Mouse (Mus musculus): Measurements from ENCODE around the gene Foxa3. TPM values are rescaled to one million over a fixed set of nuclear protein-coding genes. Genes with fewer than 3 reads are reported as not detected.

The Foxa3 gene
- not detected in 2 replicates for total RNA-seq (2023)

GRCm38 (mm10) chr7:19023357-19023814, at the start of gene Foxa3:
Gene Foxa3, minus strand, starts transcription at chr7:19023538.

GRCm38 (mm10) chr7:19054047-19054776, 30.9 kb upstream of the Foxa3 start, which contains the start of gene Rsph6a:
Gene Rsph6a, plus strand, starts transcription at chr7:19054690.

GRCm38 (mm10) chr7:19024096-19024506, 763 bp upstream of the Foxa3 start, which contains the start of gene Sympk:
Gene Sympk, plus strand, starts transcription at chr7:19024377.

GRCm38 (mm10) chr7:19003902-19004630, 19.3 kb downstream of the Foxa3 start, which contains the start of gene Irf2bp1:
Gene Irf2bp1, plus strand, starts transcription at chr7:19004044.

GRCm38 (mm10) chr7:18990601-18991295, 32.6 kb downstream of the Foxa3 start, which contains the start of gene Mypop:
Gene Mypop, plus strand, starts transcription at chr7:18991245.

GRCm38 (mm10) chr7:18987100-18987499, 36.2 kb downstream of the Foxa3 start, which contains the start of gene Nanos2:
Gene Nanos2, plus strand, starts transcription at chr7:18987400.

Other genes with a start within 250 kb of the Foxa3 start
- gene Psg19, start 225.0 kb downstream of the Foxa3 start, total RNA-seq (2023) = not detected in 2 replicates
- gene Psg17, start 201.9 kb downstream of the Foxa3 start, total RNA-seq (2023) = not detected in 2 replicates
- gene Mill2, start 183.6 kb downstream of the Foxa3 start, total RNA-seq (2023) = not detected in 2 replicates
- gene Pglyrp1, start 152.2 kb downstream of the Foxa3 start, total RNA-seq (2023) = 2,075 and 2,383 TPM in 2 replicates
- 11.2 and 12.3 TPM in 2 replicates for gene Ccdc61, start 113.1 kb downstream of the Foxa3 start, total RNA-seq (2023)
- not detected in 2 replicates for gene Nova2, start 97.7 kb downstream of the Foxa3 start, total RNA-seq (2023)
- not detected in 2 replicates for gene Nanos2, start 36.1 kb downstream of the Foxa3 start, total RNA-seq (2023)
- 0.48 TPM in 1 of 2 replicates, not detected in the other for gene Mypop, start 32.3 kb downstream of the Foxa3 start, total RNA-seq (2023)
- 11.7 and 14.2 TPM in 2 replicates for gene Irf2bp1, start 19.5 kb downstream of the Foxa3 start, total RNA-seq (2023)
- 48.2 and 50.0 TPM in 2 replicates for gene Sympk, start 839 bp upstream of the Foxa3 start, total RNA-seq (2023)
- gene Rsph6a, start 31.2 kb upstream of the Foxa3 start, total RNA-seq (2023) = not detected in 2 replicates
- gene Dmwd, start 52.7 kb upstream of the Foxa3 start, total RNA-seq (2023) = 17.9 and 18.4 TPM in 2 replicates
- gene Dmpk, start 60.3 kb upstream of the Foxa3 start, total RNA-seq (2023) = 3.2 and 5.1 TPM in 2 replicates
- gene Six5, start 71.1 kb upstream of the Foxa3 start, total RNA-seq (2023) = not detected in 2 replicates
- gene Gm4969, start 94.8 kb upstream of the Foxa3 start, total RNA-seq (2023) = not detected in 2 replicates
- 10.8 and 13.2 TPM in 2 replicates for gene Fbxo46, start 96.3 kb upstream of the Foxa3 start, total RNA-seq (2023)
- gene Qpctl, start 125.8 kb upstream of the Foxa3 start, total RNA-seq (2023) = 9.2 and 15.5 TPM in 2 replicates
- gene Snrpd2, start 126.2 kb upstream of the Foxa3 start, total RNA-seq (2023) = 23.1 and 30.1 TPM in 2 replicates
- not detected in 2 replicates for gene Gipr, start 142.6 kb upstream of the Foxa3 start, total RNA-seq (2023)
- 66.7 and 67.7 TPM in 2 replicates for gene Eml2, start 152.9 kb upstream of the Foxa3 start, total RNA-seq (2023)
- 0.14 and 0.25 TPM in 2 replicates for gene Gpr4, start 189.0 kb upstream of the Foxa3 start, total RNA-seq (2023)
- gene Opa3, start 204.8 kb upstream of the Foxa3 start, total RNA-seq (2023) = 23.2 and 33.0 TPM in 2 replicates
- 743 and 770 TPM in 2 replicates for gene Vasp, start 248.3 kb upstream of the Foxa3 start, total RNA-seq (2023)

All from neutrophil, adult 65 days (primary cell).